Mouse (Mus musculus) central nervous system, embryonic 11.5 days (tissue): ENCODE results near the gene Hbq1a. TPM values are rescaled to one million over a fixed set of nuclear protein-coding genes. Genes with fewer than 3 reads are reported as not detected.

Experiments used
- polyA plus RNA-seq: library from polyadenylated mRNA; depleted of rRNA; stranded (reverse); fragments of >200 nt; gene quantifications from 2 replicates; pipeline ENCODE4 v1.2.3, GENCODE M21; 2012; rRNA removed

The Hbq1a gene
- 0.53 and 0.58 TPM in 2 replicates for polyA plus RNA-seq

GRCm38 (mm10) chr11:32299865-32300264 lies at the start of gene Hbq1a:
Gene Hbq1a, plus strand, starts transcription at chr11:32300069.

GRCm38 (mm10) chr11:32267188-32267884 lies 32.5 kb upstream of the Hbq1a start, which contains the start of gene Nprl3:
Gene Nprl3, minus strand, starts transcription at chr11:32267707.

GRCm38 (mm10) chr11:32276347-32276746 lies 23.5 kb upstream of the Hbq1a start, which contains the start of gene Hba-x:
Gene Hba-x, plus strand, starts transcription at chr11:32276400.

GRCm38 (mm10) chr11:32283091-32283777 lies 16.6 kb upstream of the Hbq1a start, which contains the start of gene Hba-a1:
Gene Hba-a1, plus strand, starts transcription at chr11:32283511.

GRCm38 (mm10) chr11:32286695-32287492 lies 13.0 kb upstream of the Hbq1a start, which contains the start of gene Hbq1b:
Gene Hbq1b, plus strand, starts transcription at chr11:32286965.

GRCm38 (mm10) chr11:32296203-32296602 lies 3.7 kb upstream of the Hbq1a start, which contains the start of gene Hba-a2:
Gene Hba-a2, plus strand, starts transcription at chr11:32296489.

GRCm38 (mm10) chr11:32347607-32348432 lies 48.0 kb downstream of the Hbq1a start, which contains the start of gene Sh3pxd2b:
Gene Sh3pxd2b, plus strand, starts transcription at chr11:32347820.

Other genes starting within 250 kb of the Hbq1a start
- 0.02 and 0.21 TPM in 2 replicates for gene Il9r, start 99.8 kb upstream of the Hbq1a start, polyA plus RNA-seq
- 95.3 and 96.0 TPM in 2 replicates for gene Snrnp25, start 94.7 kb upstream of the Hbq1a start, polyA plus RNA-seq
- gene Rhbdf1, start 77.8 kb upstream of the Hbq1a start, polyA plus RNA-seq: 33.0 and 44.8 TPM in 2 replicates
- gene Mpg, start 73.6 kb upstream of the Hbq1a start, polyA plus RNA-seq: 14.4 and 20.2 TPM in 2 replicates
- 38.1 and 65.5 TPM in 2 replicates for gene Nprl3, start 32.4 kb upstream of the Hbq1a start, polyA plus RNA-seq
- gene Hba-x, start 23.7 kb upstream of the Hbq1a start, polyA plus RNA-seq: 1,205 and 2,805 TPM in 2 replicates
- gene Hba-a1, start 16.6 kb upstream of the Hbq1a start, polyA plus RNA-seq: 4,618 and 5,929 TPM in 2 replicates
- 9.1 and 13.0 TPM in 2 replicates for gene Hbq1b, start 13.1 kb upstream of the Hbq1a start, polyA plus RNA-seq
- gene Hba-a2, start 3.6 kb upstream of the Hbq1a start, polyA plus RNA-seq: 4,539 and 7,439 TPM in 2 replicates
- gene Sh3pxd2b, start 47.8 kb downstream of the Hbq1a start, polyA plus RNA-seq: 24.9 and 33.6 TPM in 2 replicates
- gene Ubtd2, start 155.3 kb downstream of the Hbq1a start, polyA plus RNA-seq: 60.2 and 74.3 TPM in 2 replicates
- 0.13 and 0.25 TPM in 2 replicates for gene Efcab9, start 232.0 kb downstream of the Hbq1a start, polyA plus RNA-seq
- 4.6 and 4.7 TPM in 2 replicates for gene Stk10, start 233.2 kb downstream of the Hbq1a start, polyA plus RNA-seq